Mouse (Mus musculus) megakaryocyte, adult 5-6 weeks (primary cell): ENCODE measurements around the gene Rpgrip1l. TPM values are rescaled to one million over a fixed set of nuclear protein-coding genes. Genes with fewer than 3 reads are reported as not detected.

Experiments
- total RNA-seq, 2 experiments: library from RNA; stranded (forward) in 1 of 2; stranded (reverse) in 1 of 2; fragments of 153-499, 151-499 nt in 1 of 2; fragments of 221-1000, 200-1000 nt in 1 of 2; gene quantifications; 2 replicates each; pipeline versions ENCODE4 v1.2.3 to v1.2.4; 2015 to 2017

Gene Rpgrip1l
- total RNA-seq, 2 experiments from 2014 or later = 3.5 to 3.9 TPM

Other genes with a start within 250 kb of the Rpgrip1l start
- gene Rbl2, start 243.2 kb downstream of the Rpgrip1l start, total RNA-seq (2015) = 55.9 and 69.4 TPM in 2 replicates
- 77.5 and 79.8 TPM in 2 replicates for gene Rbl2, start 243.2 kb downstream of the Rpgrip1l start, total RNA-seq (2017)
- 10.8 and 11.3 TPM in 2 replicates for gene Aktip, start 113.3 kb downstream of the Rpgrip1l start, total RNA-seq (2015)
- 14.1 and 15.0 TPM in 2 replicates for gene Aktip, start 113.3 kb downstream of the Rpgrip1l start, total RNA-seq (2017)
- 28.9 and 33.6 TPM in 2 replicates for gene Fto, start 263 bp upstream of the Rpgrip1l start, total RNA-seq (2015)
- 13.8 and 14.0 TPM in 2 replicates for gene Fto, start 263 bp upstream of the Rpgrip1l start, total RNA-seq (2017)